Mouse (Mus musculus) small intestine, adult 2 months (tissue): ENCODE data around the gene Doc2g. TPM values are rescaled to one million over a fixed set of nuclear protein-coding genes. Genes with fewer than 3 reads are reported as not detected.
"Not testable (repeated sequence)": the region's sequence is repeated elsewhere in the genome, so short reads cannot be mapped to it uniquely, and the experiment has no call there.

ENCODE experiments used
- H3K27ac ChIP-seq: fragments of 200-500 bp; 2 replicates; pipeline ENCODE4 v1.5.1; 2012; ENCODE audit warnings: low read depth, low read length, control low read depth, inconsistent platforms; ENCODE audit not compliant: insufficient read depth
- H3K27me3 ChIP-seq: fragments of 200-500 bp; 2 replicates; pipeline ENCODE4 v1.6.1; 2012; ENCODE audit warnings: mild to moderate bottlenecking, moderate library complexity, low read length, inconsistent platforms; ENCODE audit not compliant: control insufficient read depth, insufficient read depth
- H3K36me3 ChIP-seq: fragments of 200-500 bp; 2 replicates; pipeline ENCODE4 v1.6.1; 2012; ENCODE audit warnings: mild to moderate bottlenecking, low read length, control low read depth, inconsistent platforms; ENCODE audit not compliant: control insufficient read depth, insufficient read depth
- H3K4me1 ChIP-seq: fragments of 200-500 bp; 2 replicates; pipeline ENCODE4 v1.6.1; 2012; ENCODE audit warnings: low read length, inconsistent platforms, mixed read lengths; ENCODE audit not compliant: control insufficient read depth, insufficient read depth, insufficient read length
- H3K4me3 ChIP-seq: fragments of 200-500 bp; 2 replicates; pipeline ENCODE4 v1.5.1; 2012; ENCODE audit warnings: low read depth, mild to moderate bottlenecking, control low read depth, inconsistent platforms, low read length, moderate library complexity
- CTCF ChIP-seq: fragments of 200-500 bp; IDR thresholded peaks from 2 replicates; pipeline ENCODE4 v1.5.1; 2012; ENCODE audit warnings: low read depth, mild to moderate bottlenecking, control low read depth, inconsistent platforms, low read length, moderate library complexity, mixed read lengths; ENCODE audit not compliant: insufficient replicate concordance, insufficient read length; ENCODE audit errors: extremely low read depth
- POLR2A ChIP-seq: fragments of 200-500 bp; IDR thresholded peaks from 2 replicates; pipeline ENCODE4 v1.6.1; 2012; ENCODE audit warnings: low read depth, mild to moderate bottlenecking, control low read depth, inconsistent platforms, low read length, moderate library complexity
- WGBS: fragments of 180-500 bp; shearing (Covaris S2); methylation state at CpG from one replicate; pipeline ENCODE4 v1.1.7; 2018; 5-methylcytosine and 5-hydroxymethylcytosine counted together
- polyA plus RNA-seq: library from polyadenylated mRNA; depleted of rRNA; stranded (reverse); fragments of >200 nt; gene quantifications from 2 replicates; pipeline ENCODE4 v1.2.3, GENCODE M21; 2012; rRNA removed

Gene Doc2g
- 5.1 and 8.2 TPM in 2 replicates for polyA plus RNA-seq

- H3K36me3 ChIP-seq, result peaks cover 23% of the 10 kb centered on the region
- H3K4me3 ChIP-seq, result no peak within 1 kb of the TSS
- no peak for TF ChIP-seq POLR2A
- TF ChIP-seq CTCF, result no peak
- no peak within 1 kb of the TSS for H3K27ac ChIP-seq
- H3K27me3 ChIP-seq, result no peaks in the 10 kb centered on the region
- 97% methylated on average over 1 of the region's 1 CpGs for WGBS
- H3K4me1 ChIP-seq, result peaks cover 25% of the 10 kb centered on the region
Measured at GRCm38 (mm10) chr19:4003112-4003511, at the start of gene Doc2g. Gene Doc2g, plus strand, starts transcription at chr19:4003313.

- 60% methylated on average over 3 of the region's 3 CpGs for WGBS
- H3K4me3 ChIP-seq, result no peak overlapping the region
- H3K27ac ChIP-seq, result no peak overlapping the region
- H3K4me1 ChIP-seq, result peaks cover 25% of the 10 kb centered on the region
- no peak for TF ChIP-seq CTCF
- no peak for TF ChIP-seq POLR2A
- H3K27me3 ChIP-seq, result no peaks in the 10 kb centered on the region
- no peaks in the 10 kb centered on the region for H3K36me3 ChIP-seq
Measured at GRCm38 (mm10) chr19:3955033-3955432, 48.1 kb upstream of the Doc2g start.

- 20% methylated on average over 4 of the region's 4 CpGs for WGBS
- Histone ChIP-seq H3K27ac (peak overlapping the region; percentile 11; the same call in 1 of the 2 replicates), H3K4me3 (no peak overlapping the region), H3K4me1 (peaks cover 25% of the 10 kb centered on the region), H3K36me3 (no peaks in the 10 kb centered on the region), H3K27me3 (no peaks in the 10 kb centered on the region)
- TF ChIP-seq CTCF, result no peak
- no peak for TF ChIP-seq POLR2A
Measured at GRCm38 (mm10) chr19:3955804-3956203, 47.3 kb upstream of the Doc2g start.

- not testable (repeated sequence) for H3K27ac ChIP-seq, H3K4me3 ChIP-seq, H3K36me3 ChIP-seq, H3K27me3 ChIP-seq
- WGBS, result 85% methylated on average over 5 of the region's 5 CpGs
- H3K4me1 ChIP-seq, result peaks cover 25% of the 10 kb centered on the region
Measured at GRCm38 (mm10) chr19:3957296-3958036, 45.6 kb upstream of the Doc2g start.

- Histone ChIP-seq H3K27ac (no peak within 1 kb of the TSS), H3K36me3 (no peaks in the 10 kb centered on the region), H3K4me1 (peaks cover 25% of the 10 kb centered on the region), H3K4me3 (no peak within 1 kb of the TSS), H3K27me3 (no peaks in the 10 kb centered on the region)
- TF ChIP-seq CTCF (no peak), POLR2A (no peak)
- 32% methylated on average over 4 of the region's 4 CpGs for WGBS
Measured at GRCm38 (mm10) chr19:3958470-3958869, 44.6 kb upstream of the Doc2g start, which contains the start of gene Aldh3b3. Gene Aldh3b3, plus strand, starts transcription at chr19:3958645.

- no peaks in the 10 kb centered on the region for H3K36me3 ChIP-seq
- H3K27me3 ChIP-seq, result no peaks in the 10 kb centered on the region
- TF ChIP-seq POLR2A (no peak), CTCF (no peak)
- no peak overlapping the region for H3K4me3 ChIP-seq
- H3K27ac ChIP-seq, result no peak overlapping the region
- peaks cover 25% of the 10 kb centered on the region for H3K4me1 ChIP-seq
Measured at GRCm38 (mm10) chr19:3959030-3959429, 44.1 kb upstream of the Doc2g start.

GRCm38 (mm10) chr19:3960211-3960610 is 42.9 kb upstream of the Doc2g start:
- Histone ChIP-seq H3K4me1 (peaks cover 22% of the 10 kb centered on the region), H3K27ac (no peak overlapping the region), H3K27me3 (no peaks in the 10 kb centered on the region), H3K4me3 (no peak overlapping the region), H3K36me3 (no peaks in the 10 kb centered on the region)
- WGBS, result 83% methylated on average over 5 of the region's 5 CpGs
- TF ChIP-seq POLR2A (no peak), CTCF (no peak)

GRCm38 (mm10) chr19:3961805-3962204 is 41.3 kb upstream of the Doc2g start:
- H3K27ac ChIP-seq, H3K36me3 ChIP-seq, H3K27me3 ChIP-seq, H3K4me3 ChIP-seq: not testable (repeated sequence)
- peaks cover 11% of the 10 kb centered on the region; the same call in 1 of the 2 replicates for H3K4me1 ChIP-seq
- 94% methylated on average over 6 of the region's 6 CpGs for WGBS
